Mouse (Mus musculus) megakaryocyte, embryonic 14.5 days (primary cell): ENCODE measurements around the gene Qk. TPM values are rescaled to one million over a fixed set of nuclear protein-coding genes. Genes with fewer than 3 reads are reported as not detected.

Experiments
- H3K27me3 ChIP-seq: replicated peaks from 2 replicates; pipeline ENCODE3; 2012; ENCODE audit warnings: inconsistent platforms
- H3K36me3 ChIP-seq: replicated peaks from 2 replicates; pipeline ENCODE3; 2012; ENCODE audit warnings: low read length, inconsistent platforms, mixed read lengths
- H3K4me1 ChIP-seq: 2 replicates; pipeline ENCODE4 v1.6.1; 2012; ENCODE audit warnings: inconsistent platforms
- H3K4me3 ChIP-seq: replicated peaks from 2 replicates; pipeline ENCODE3; 2012; ENCODE audit warnings: moderate library complexity, mild to moderate bottlenecking, inconsistent platforms
- H3K9me3 ChIP-seq: 2 replicates; pipeline ENCODE4 v1.6.1; 2012; ENCODE audit warnings: inconsistent platforms
- FLI1 ChIP-seq: IDR thresholded peaks from 2 replicates; pipeline ENCODE4 v1.6.1; 2012; ENCODE audit warnings: low read length, inconsistent platforms, mixed read lengths
- GATA1 ChIP-seq: IDR thresholded peaks from 3 replicates; pipeline ENCODE4 v1.6.1; 2012; ENCODE audit warnings: mixed read lengths, low read length, inconsistent platforms, borderline replicate concordance
- polyA plus RNA-seq: library from polyadenylated mRNA; stranded (reverse); fragments of >175 nt; gene quantifications from 2 replicates; pipeline ENCODE4 v1.2.3, GENCODE M21; 2012; ENCODE audit warnings: low replicate concordance; ENCODE audit not compliant: insufficient read depth

Qk gene
- polyA plus RNA-seq, 1 experiment: 4.0 TPM

DNA sequence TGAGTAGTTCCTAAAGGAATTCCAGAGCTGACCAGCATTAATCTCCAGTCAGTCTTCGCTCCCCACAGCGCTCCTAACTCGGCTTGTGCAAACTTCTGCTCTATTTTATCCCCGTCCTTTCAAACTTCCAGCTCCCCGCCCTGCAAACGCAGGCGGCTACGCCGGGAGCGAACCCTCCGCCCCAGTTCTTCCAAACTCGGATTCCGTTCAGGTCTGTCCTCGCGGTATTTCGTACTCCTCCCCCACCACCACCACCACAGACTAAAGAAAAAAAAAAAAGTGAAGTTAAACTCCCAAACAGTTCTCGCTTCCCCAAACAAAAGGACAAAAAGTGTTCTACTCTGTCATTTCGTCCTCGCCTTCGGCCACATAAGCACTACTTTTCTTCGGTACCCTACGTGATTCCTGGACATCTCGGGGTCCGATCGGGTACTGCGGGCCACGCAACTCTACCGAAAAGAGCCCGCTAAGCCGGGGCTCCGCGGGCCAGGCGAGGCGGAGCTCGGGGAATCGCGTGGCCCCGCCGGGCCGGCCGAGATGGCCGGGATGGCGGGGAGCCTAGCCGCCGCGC lies 1.6 kb downstream of the Qk start:
- Histone ChIP-seq H3K4me1 (peaks cover 32% of the 10 kb centered on the region), H3K4me3 (peak overlapping the region; percentile 97), H3K36me3 (no peaks in the 10 kb centered on the region), H3K9me3 (no peaks in the 10 kb centered on the region), H3K27me3 (no peaks in the 10 kb centered on the region)
- TF ChIP-seq GATA1: no peak

DNA sequence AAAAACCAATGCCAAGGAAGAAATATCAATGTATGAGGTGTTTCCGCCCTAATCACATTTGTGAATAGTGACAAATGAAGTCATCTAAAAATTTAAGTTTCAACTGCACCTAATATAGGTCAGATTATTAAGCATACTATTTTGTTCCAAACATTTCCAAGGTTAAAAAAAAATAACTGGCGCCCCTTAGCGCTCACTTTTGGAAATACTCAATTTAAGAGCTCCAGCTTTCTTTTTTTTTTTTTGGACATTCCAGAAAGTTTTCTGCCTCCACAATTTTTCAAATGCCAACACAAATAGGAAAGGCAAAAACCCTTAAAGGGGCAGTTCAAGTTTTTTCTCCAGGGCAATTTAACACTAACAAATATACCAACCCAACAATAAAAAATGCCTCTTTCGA lies 2.5 kb downstream of the Qk start:
- peak overlapping the region; percentile 97 for H3K4me3 ChIP-seq
- TF ChIP-seq FLI1 (no peak), GATA1 (no peak)
- no peaks in the 10 kb centered on the region for H3K9me3 ChIP-seq
- H3K27me3 ChIP-seq: no peaks in the 10 kb centered on the region
- H3K36me3 ChIP-seq: no peaks in the 10 kb centered on the region
- H3K4me1 ChIP-seq: peaks cover 41% of the 10 kb centered on the region

DNA sequence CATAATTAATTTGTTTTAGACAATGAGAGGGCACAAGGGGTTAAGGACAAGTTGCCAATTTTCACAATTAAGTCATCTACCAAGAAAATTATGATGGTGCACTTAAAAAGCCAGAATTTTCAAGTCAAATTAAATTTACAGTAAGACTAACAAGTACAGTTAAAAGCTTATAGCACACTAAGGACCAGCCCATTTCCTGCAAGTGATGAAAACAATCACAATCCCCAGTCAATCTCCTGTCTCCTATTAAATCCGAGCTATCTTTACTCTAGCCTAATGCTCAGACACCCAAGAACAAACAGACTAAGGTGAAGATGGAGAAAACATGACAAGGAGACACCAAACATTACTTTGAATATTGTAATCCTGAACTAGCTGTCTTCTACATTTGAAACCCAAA lies 3.2 kb downstream of the Qk start:
- H3K36me3 ChIP-seq: no peaks in the 10 kb centered on the region
- no peaks in the 10 kb centered on the region for H3K27me3 ChIP-seq
- H3K4me1 ChIP-seq: peaks cover 42% of the 10 kb centered on the region
- no peak for TF ChIP-seq GATA1
- TF ChIP-seq FLI1: no peak
- no peaks in the 10 kb centered on the region for H3K9me3 ChIP-seq
- peak overlapping the region; percentile 97 for H3K4me3 ChIP-seq

DNA sequence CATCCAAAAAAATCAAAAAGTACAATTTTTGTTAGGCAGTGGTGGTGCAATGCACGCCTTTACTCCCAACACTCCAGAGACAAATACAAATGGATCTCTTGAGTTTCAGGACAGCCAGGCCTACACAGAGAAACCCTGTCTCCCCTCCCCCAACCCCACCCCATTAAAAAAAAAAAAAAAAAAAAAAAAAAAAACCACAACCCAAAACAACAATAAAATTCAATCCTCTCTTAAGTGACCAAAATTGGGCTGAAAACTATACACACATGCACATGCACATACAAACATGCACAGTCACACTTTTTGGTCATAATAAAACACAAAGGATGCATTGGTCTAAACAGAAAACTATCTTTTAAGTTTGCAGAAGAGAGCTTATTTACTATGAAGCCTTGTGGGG lies 9.6 kb downstream of the Qk start:
- no peaks in the 10 kb centered on the region for H3K9me3 ChIP-seq
- peaks cover 3% of the 10 kb centered on the region for H3K36me3 ChIP-seq
- TF ChIP-seq GATA1 (no peak), FLI1 (no peak)
- no peaks in the 10 kb centered on the region for H3K27me3 ChIP-seq
- H3K4me3 ChIP-seq: no peak overlapping the region
- H3K4me1 ChIP-seq: peaks cover 49% of the 10 kb centered on the region

DNA sequence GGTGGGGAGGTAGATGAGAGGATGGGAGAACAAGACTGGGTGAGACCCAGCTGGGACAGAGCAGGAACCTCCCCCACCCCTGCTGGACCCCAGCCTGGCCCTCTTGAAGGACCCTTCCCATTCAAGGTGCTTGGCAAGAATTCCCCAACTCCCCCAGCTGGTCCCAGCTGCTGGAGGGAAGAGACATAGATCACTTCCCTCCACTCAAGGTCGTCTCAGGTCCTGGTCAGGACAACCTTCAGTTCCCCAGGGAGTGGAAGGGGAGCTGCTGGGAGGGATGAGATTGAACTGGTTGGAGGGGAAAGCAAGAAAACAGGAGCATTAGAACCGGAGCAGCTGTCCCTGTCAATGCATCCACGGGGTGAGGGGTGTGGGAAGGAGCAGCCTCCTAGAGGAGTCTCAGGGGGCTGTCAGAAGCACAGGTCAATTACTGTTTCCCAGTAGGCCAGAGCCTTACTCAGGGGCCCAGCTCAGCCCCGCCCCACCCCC lies 10.5 kb downstream of the Qk start:
- TF ChIP-seq FLI1 (no peak), GATA1 (no peak)
- peaks cover 44% of the 10 kb centered on the region for H3K4me1 ChIP-seq
- peak overlapping the region; percentile 18 for H3K4me3 ChIP-seq

DNA sequence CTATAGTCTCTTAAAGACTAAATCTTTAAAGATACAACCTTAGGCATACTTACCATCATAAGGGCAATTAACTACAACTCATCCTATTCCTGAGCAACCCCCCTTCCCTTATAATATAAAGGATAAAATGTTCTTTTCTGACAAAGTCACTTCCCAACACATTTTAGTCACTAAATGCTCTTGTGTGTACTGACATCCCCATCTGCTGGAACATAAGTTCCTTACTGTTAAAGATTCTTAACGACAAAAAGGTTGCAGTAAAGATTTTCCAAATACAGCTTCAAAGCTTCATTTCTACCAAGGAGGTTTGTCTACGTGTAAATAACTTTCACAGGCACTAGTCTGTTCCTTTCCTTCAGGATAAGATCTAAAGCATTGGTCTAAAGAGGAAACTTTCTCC lies 13.2 kb downstream of the Qk start:
- Histone ChIP-seq H3K4me3 (no peak overlapping the region), H3K4me1 (peaks cover 26% of the 10 kb centered on the region), H3K36me3 (peaks cover 5% of the 10 kb centered on the region), H3K9me3 (no peaks in the 10 kb centered on the region), H3K27me3 (no peaks in the 10 kb centered on the region)
- TF ChIP-seq GATA1: no peak
- TF ChIP-seq FLI1: no peak

More for the DNA sequence above, 10.5 kb downstream of the Qk start:
- H3K9me3 ChIP-seq: no peaks in the 10 kb centered on the region
- H3K27me3 ChIP-seq: no peaks in the 10 kb centered on the region
- peaks cover 3% of the 10 kb centered on the region for H3K36me3 ChIP-seq

DNA sequence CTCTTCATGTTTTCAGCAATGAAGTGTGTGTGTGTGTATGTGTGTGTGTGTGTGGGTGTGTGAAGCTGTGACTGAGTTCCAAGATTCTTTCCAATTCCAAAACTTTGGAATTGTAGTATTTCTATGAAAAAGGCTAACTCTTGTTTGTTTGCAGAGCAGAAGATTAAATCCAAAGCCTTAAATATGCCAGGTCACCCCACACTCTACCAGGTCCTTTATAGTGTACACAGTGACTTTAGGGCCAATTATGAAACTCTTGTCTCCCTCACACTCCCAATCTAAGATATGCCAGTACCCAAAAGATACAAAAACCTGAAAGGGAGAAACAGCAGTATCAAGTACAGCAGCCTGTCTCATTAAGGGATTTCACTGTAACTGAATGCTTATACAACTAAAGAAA lies 15.7 kb downstream of the Qk start:
- H3K9me3 ChIP-seq: no peaks in the 10 kb centered on the region
- H3K4me1 ChIP-seq: peaks cover 17% of the 10 kb centered on the region
- TF ChIP-seq GATA1 (no peak), FLI1 (no peak)
- peaks cover 2% of the 10 kb centered on the region for H3K36me3 ChIP-seq
- no peaks in the 10 kb centered on the region for H3K27me3 ChIP-seq
- no peak overlapping the region for H3K4me3 ChIP-seq

DNA sequence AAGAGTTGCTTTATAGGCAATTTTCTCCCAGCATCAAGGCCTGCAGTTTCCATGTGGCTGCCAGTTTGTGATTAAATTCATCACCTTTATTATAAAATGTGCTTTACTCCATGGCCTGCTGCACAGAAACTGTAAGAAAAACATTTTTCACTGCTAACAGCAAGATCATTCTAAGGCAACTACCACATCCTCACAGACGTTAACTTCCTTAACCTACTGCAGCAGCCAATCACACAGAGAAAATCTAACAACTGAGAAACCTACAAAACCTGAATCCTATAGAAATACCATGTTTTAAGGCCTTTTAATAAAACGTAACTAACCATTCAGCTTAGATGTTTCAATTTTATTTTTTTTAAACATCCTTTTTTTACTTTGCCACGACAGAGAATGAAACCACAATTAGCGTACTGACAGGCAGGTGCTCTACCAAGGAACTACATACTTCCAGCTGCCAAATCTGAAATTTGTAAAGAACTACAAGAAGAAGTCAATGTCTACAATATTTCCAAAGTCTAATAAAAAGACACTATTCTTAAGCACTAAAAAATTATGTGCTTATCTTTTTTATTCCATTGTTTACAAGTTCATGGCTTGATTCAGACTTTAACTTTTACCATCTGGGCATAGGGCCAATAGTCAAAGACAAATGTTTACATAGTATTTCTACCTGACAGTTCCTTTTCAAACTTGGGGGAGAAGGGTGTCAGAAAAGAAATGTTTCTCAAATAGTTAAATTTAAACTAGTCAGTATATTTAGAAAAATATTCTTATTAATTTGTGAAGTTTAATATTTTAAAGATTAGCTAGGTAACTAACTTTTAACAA lies 18.5 kb downstream of the Qk start:
- no peak for TF ChIP-seq GATA1
- no peak for TF ChIP-seq FLI1
- Histone ChIP-seq H3K27me3 (no peaks in the 10 kb centered on the region), H3K4me3 (no peak overlapping the region), H3K4me1 (peaks cover 22% of the 10 kb centered on the region), H3K36me3 (peaks cover 2% of the 10 kb centered on the region), H3K9me3 (no peaks in the 10 kb centered on the region)

DNA sequence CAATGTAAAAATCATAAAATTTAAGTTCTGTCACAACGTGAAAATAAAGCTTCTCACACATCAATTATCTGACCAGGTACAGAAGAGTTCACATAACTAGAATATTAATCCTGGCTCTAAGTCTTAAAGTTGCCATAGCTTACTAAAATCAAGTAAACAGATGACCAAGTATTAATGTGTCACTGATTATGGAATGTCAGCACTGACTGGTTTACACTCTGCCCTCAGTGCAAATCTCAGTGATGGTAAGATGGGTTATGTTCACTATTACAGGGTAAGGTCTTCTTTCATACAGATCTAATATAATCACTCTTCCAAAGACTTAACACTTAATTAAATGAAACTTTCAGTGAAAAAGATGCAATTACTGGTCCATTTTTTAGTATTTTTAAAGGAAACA lies 20.3 kb downstream of the Qk start:
- H3K27me3 ChIP-seq: no peaks in the 10 kb centered on the region
- no peaks in the 10 kb centered on the region for H3K9me3 ChIP-seq
- TF ChIP-seq FLI1: no peak
- no peak for TF ChIP-seq GATA1
- H3K36me3 ChIP-seq: peaks cover 2% of the 10 kb centered on the region
- H3K4me1 ChIP-seq: peaks cover 21% of the 10 kb centered on the region
- no peak overlapping the region for H3K4me3 ChIP-seq

DNA sequence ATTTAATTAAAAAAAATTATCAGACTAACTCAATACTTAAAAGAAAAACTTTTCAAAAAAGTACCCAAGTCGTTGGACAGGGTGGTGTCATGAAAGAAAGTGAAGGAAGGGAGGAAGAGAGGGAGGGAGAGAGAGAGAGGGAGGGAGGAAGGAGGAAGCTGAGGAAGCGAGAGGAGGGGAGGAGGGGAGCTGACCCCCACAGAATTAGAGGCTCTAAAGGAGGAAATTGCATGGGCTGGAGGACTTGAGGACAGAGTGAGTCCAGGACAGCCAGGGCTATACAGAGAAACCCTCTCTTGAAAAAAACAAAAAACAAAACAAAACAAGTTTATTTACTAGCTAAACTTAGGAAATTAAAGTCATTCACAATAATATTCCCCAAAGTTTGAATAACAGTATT lies 27.1 kb downstream of the Qk start:
- no peaks in the 10 kb centered on the region for H3K27me3 ChIP-seq
- no peaks in the 10 kb centered on the region for H3K9me3 ChIP-seq
- no peak overlapping the region for H3K4me3 ChIP-seq
- peaks cover 36% of the 10 kb centered on the region for H3K4me1 ChIP-seq
- no peak for TF ChIP-seq FLI1
- TF ChIP-seq GATA1: no peak
- no peaks in the 10 kb centered on the region for H3K36me3 ChIP-seq
